Mouse (Mus musculus) erythroblast, embryonic 14.5 days (primary cell): ENCODE measurements around the gene Rnpc3.

ENCODE experiments used
- GATA1 ChIP-seq: IDR thresholded peaks from 2 replicates; pipeline ENCODE4 v1.6.1; 2012; ENCODE audit warnings: low read length, inconsistent platforms, mixed read lengths
- TAL1 ChIP-seq: IDR thresholded peaks from 3 replicates; pipeline ENCODE4 v1.6.1; 2012; ENCODE audit warnings: low read length, inconsistent platforms, mixed read lengths

- no peak for TF ChIP-seq GATA1
- no peak for TF ChIP-seq TAL1
Measured at GRCm38 (mm10) chr3:113590844-113591243, 39.1 kb downstream of the Rnpc3 start.
